Comparison of ENCODE assay signal across 25 mouse cellular contexts in genomic region chr10:93365318-93365717, GRCm38 (mm10). TPM values are rescaled to one million over a fixed set of nuclear protein-coding genes. Genes with fewer than 3 reads are reported as not detected.
DNase-seq lines count a peak whose midpoint lies in the region; ATAC-seq and TF ChIP-seq lines count a peak whose summit lies in the region.
"Had no signal": no experiment of that assay in that cellular context is flagged by ENCODE, and none has a peak within 500 bp of the region (broad histone marks: within the 10 kb centered on the region; RNA-seq: fewer than 3 reads in every experiment).

No protein-coding gene starts in this region.

- no peaks in the 10 kb centered on the region for H3K9me3 ChIP-seq in ES-E14 (ENCODE audit: control insufficient read depth, insufficient read depth, low read depth, low read length)
- no peaks in the 10 kb centered on the region for H3K9me3 ChIP-seq in neural tube, embryonic 15.5 days (replicated peaks)
- H3K9me3 ChIP-seq: forebrain, embryonic 10.5 days; heart, embryonic 13.5 days; hindbrain, embryonic 13.5 days; limb, embryonic 10.5 days; midbrain, embryonic 12.5 days; neural tube, embryonic 13.5 days had no signal

- 70% methylated on average over 6 of the region's 6 CpGs for WGBS in bone marrow, adult 2 months
- 79% methylated on average over 6 of the region's 6 CpGs for WGBS in neural tube, embryonic 15.5 days

- H3K27me3 ChIP-seq in C2C12 (ENCODE audit: control insufficient read depth, insufficient read depth, insufficient read length) = no peaks in the 10 kb centered on the region
- no peaks in the 10 kb centered on the region for H3K27me3 ChIP-seq in neural tube, embryonic 15.5 days (replicated peaks)
- H3K27me3 ChIP-seq: heart, embryonic 13.5 days; hindbrain, embryonic 13.5 days; midbrain, embryonic 12.5 days; neural tube, embryonic 13.5 days had no signal

- no peak for TF ChIP-seq CTCF in gastrocnemius, adult 2 months (IDR thresholded peaks at IDR 0.05)
- TF ChIP-seq CTCF in C2C12 (IDR thresholded peaks at IDR 0.05; ENCODE audit: control insufficient read depth, insufficient read depth, insufficient read length) = no peak
- TF ChIP-seq CTCF in bone marrow, adult 2 months (IDR thresholded peaks at IDR 0.05; ENCODE audit: control insufficient read depth, insufficient read depth, low read length) = no peak

- peak; percentile 22 for DNase-seq in gastrocnemius, adult 2 months
- DNase-seq in gastrocnemius, postnatal 4 days (ENCODE audit: low spot score in 2 of 2) = no peak
- DNase-seq in ES-E14 (ENCODE audit: low read depth, low spot score) = peak; percentile 27
- DNase-seq in layer of hippocampus, postnatal 36 days = no peak
- DNase-seq in left cerebral cortex, postnatal 36 days (ENCODE audit: low spot score in 2 of 2) = no peak
- DNase-seq: adrenal gland, postnatal 10 days; cerebellum, adult 11-12 months; cerebellum, postnatal 36 days; forebrain, postnatal 0 days; kidney, adult 2 months; kidney, postnatal 14 days; lung, embryonic 14.5 days; lung, postnatal 4 days; right cerebral cortex, postnatal 14 days had no signal

- no peaks in the 10 kb centered on the region for H3K79me2 ChIP-seq in C2C12 (ENCODE audit: control insufficient read depth, insufficient read depth)

- in situ Hi-C loops in ES-E14 (cut with MboI; ENCODE audit: low sequenced_read_pairs in 2 of 2, unreplicated experiment in 2 of 2) = loop anchor here in 1 of 2 experiments (5.0 kb wide), 1 partner anchor 68 kb away; no protein-coding TSS in a partner anchor

- intact Hi-C loops in gastrocnemius, adult 2 months (cut with DNase I) = no loop called here
- intact Hi-C loops in left cerebral cortex, postnatal 36 days (cut with DNase I) = no loop called here

- H3K27ac ChIP-seq in gastrocnemius, adult 2 months = peak overlapping the region; percentile 54
- peak overlapping the region; percentile 80; the same call in 1 of the 2 replicates for H3K27ac ChIP-seq in ES-E14 (ENCODE audit: insufficient read depth, low read depth, low read length, poor library complexity, severe bottlenecking)
- H3K27ac ChIP-seq in bone marrow, adult 2 months (ENCODE audit: control insufficient read depth, insufficient read depth, low read depth, low read length, poor library complexity) = peak overlapping the region; percentile 8; the same call in 1 of the 2 replicates
- no peak overlapping the region for H3K27ac ChIP-seq in neural tube, embryonic 15.5 days (replicated peaks)
- H3K27ac ChIP-seq: heart, embryonic 13.5 days; hindbrain, embryonic 13.5 days; layer of hippocampus, adult 2 months; limb, embryonic 10.5 days; midbrain, embryonic 12.5 days; neural tube, embryonic 13.5 days; stomach, postnatal 0 days had no signal

- no peak overlapping the region for H3K4me2 ChIP-seq in neural tube, embryonic 15.5 days
- H3K4me2 ChIP-seq: heart, embryonic 13.5 days; hindbrain, embryonic 13.5 days; lung, embryonic 14.5 days; midbrain, embryonic 12.5 days; neural tube, embryonic 13.5 days had no signal

- H3K4me1 ChIP-seq in ES-E14 (ENCODE audit: control insufficient read depth in 2 of 2, insufficient read depth in 2 of 2, low read length in 2 of 2, poor library complexity in 1 of 2) = peaks cover 2 to 11% of the 10 kb centered on the region in 2 experiments; a peak in 2 of 4 replicates
- H3K4me1 ChIP-seq in bone marrow, adult 2 months (ENCODE audit: control insufficient read depth, insufficient read depth, low read length) = peaks cover 1% of the 10 kb centered on the region; the same call in 1 of the 2 replicates
- no peaks in the 10 kb centered on the region for H3K4me1 ChIP-seq in neural tube, embryonic 15.5 days
- H3K4me1 ChIP-seq: hindbrain, embryonic 13.5 days; limb, embryonic 10.5 days; midbrain, embryonic 12.5 days; neural tube, embryonic 13.5 days had no signal

- ATAC-seq in neural tube, embryonic 15.5 days (ENCODE audit: low FRiP score) = no peak
- ATAC-seq: forebrain, postnatal 0 days had no signal

- H3K4me3 ChIP-seq in gastrocnemius, adult 2 months = no peak overlapping the region
- no peak overlapping the region for H3K4me3 ChIP-seq in C2C12 (ENCODE audit: insufficient read depth, poor library complexity, severe bottlenecking)
- H3K4me3 ChIP-seq in ES-E14 (ENCODE audit: insufficient read depth in 1 of 2, low read depth in 1 of 2, low read length in 2 of 2, poor library complexity in 1 of 2, severe bottlenecking in 1 of 2) = no peak overlapping the region
- H3K4me3 ChIP-seq in bone marrow, adult 2 months (replicated peaks; ENCODE audit: control insufficient read depth, low read depth, low read length) = no peak overlapping the region
- no peak overlapping the region for H3K4me3 ChIP-seq in neural tube, embryonic 15.5 days (replicated peaks)
- H3K4me3 ChIP-seq: forebrain, embryonic 10.5 days; heart, embryonic 13.5 days; hindbrain, embryonic 13.5 days; layer of hippocampus, adult 2 months; limb, embryonic 10.5 days; midbrain, embryonic 12.5 days; neural tube, embryonic 13.5 days had no signal

- H3K79me3 ChIP-seq in C2C12 (ENCODE audit: low read depth) = no peaks in the 10 kb centered on the region

- no peaks in the 10 kb centered on the region for H3K36me3 ChIP-seq in C2C12 (ENCODE audit: control insufficient read depth, insufficient read depth)
- H3K36me3 ChIP-seq in ES-E14 (ENCODE audit: control insufficient read depth, insufficient read depth, low read length, poor library complexity, severe bottlenecking) = peaks cover 1% of the 10 kb centered on the region; the same call in 1 of the 2 replicates
- no peaks in the 10 kb centered on the region for H3K36me3 ChIP-seq in neural tube, embryonic 15.5 days
- H3K36me3 ChIP-seq: forebrain, embryonic 10.5 days; heart, embryonic 13.5 days; hindbrain, embryonic 13.5 days; limb, embryonic 10.5 days; midbrain, embryonic 12.5 days; neural tube, embryonic 13.5 days had no signal

- no peak for TF ChIP-seq POLR2A in bone marrow, adult 2 months (IDR thresholded peaks at IDR 0.05; ENCODE audit: borderline replicate concordance, control insufficient read depth, low read depth, low read length)

- no peak overlapping the region for H3ac ChIP-seq in C2C12 (ENCODE audit: control insufficient read depth, insufficient read length, low read depth)

- H3K9ac ChIP-seq in ES-E14 (ENCODE audit: insufficient read depth, low read depth, low read length, poor library complexity, severe bottlenecking) = peak overlapping the region; percentile 51; the same call in 1 of the 2 replicates
- H3K9ac ChIP-seq in neural tube, embryonic 15.5 days (replicated peaks) = no peak overlapping the region
- H3K9ac ChIP-seq: forebrain, postnatal 0 days; heart, embryonic 13.5 days; hindbrain, embryonic 13.5 days; lung, embryonic 14.5 days; midbrain, embryonic 12.5 days; neural tube, embryonic 13.5 days had no signal

TF ChIP-seq in C2C12, 6 proteins besides CTCF, POLR2A, EP300 and RAD21:
- no peak for TF ChIP-seq FOSL1 (IDR thresholded peaks at IDR 0.05; ENCODE audit: insufficient read depth, low read length, poor library complexity, severe bottlenecking)
- no peak for TF ChIP-seq CEBPB (IDR thresholded peaks at IDR 0.05; ENCODE audit: low read depth)
- TF ChIP-seq MYOD1 (IDR thresholded peaks at IDR 0.05; ENCODE audit: control insufficient read depth, insufficient read length, low read depth) = no peak
- TF ChIP-seq MYOG (IDR thresholded peaks at IDR 0.05; ENCODE audit: control insufficient read depth, extremely low read depth, insufficient read length) = no peak
- TF ChIP-seq MAX (IDR thresholded peaks at IDR 0.05) = no peak
- TF ChIP-seq USF1 (IDR thresholded peaks at IDR 0.05; ENCODE audit: low read depth) = peak; percentile 21

TF ChIP-seq in ES-E14, 5 proteins besides CTCF, POLR2A, EP300 and RAD21:
- TF ChIP-seq ZNF384 (IDR thresholded peaks at IDR 0.05; ENCODE audit: low read depth, low read length) (peak; percentile 55; the same call in 1 of the 2 replicates), CHD2 (IDR thresholded peaks at IDR 0.05; ENCODE audit: low read depth, low read length) (no peak)

RNA-seq across cellular contexts. Expression of gene Elk3, which starts 54.4 kb away (rescaled TPM):
- 10 to 100 TPM; 11.7 to 14.2 TPM for total RNA-seq in gastrocnemius, adult 2 months (2021)
- 10 to 100 TPM; 63.4 to 64.4 TPM for total RNA-seq in gastrocnemius, postnatal 4 days (2021)
- polyA plus RNA-seq in C2C12 (2012; fragmentation: generic; extraction: Trizol) = 56.1 TPM
- 10.3 and 15.7 TPM in 2 replicates for total RNA-seq in ES-E14 (2012; rRNA removed)
- polyA plus RNA-seq in bone marrow, adult 2 months (2011; ENCODE audit: insufficient read depth, insufficient read length, low replicate concordance, missing spikeins) = 8.3 and 15.5 TPM in 2 replicates
- total RNA-seq in layer of hippocampus, postnatal 36 days (2021) = 1 to 10 TPM; 7.4 to 8.9 TPM
- 8.6 and 10.1 TPM in 2 replicates for polyA plus RNA-seq in neural tube, embryonic 15.5 days (2015; fragmentation: Nextera tagmentation; extraction: Ambion mirVana)
- 10 to 100 TPM in 1 of 2 experiments, 1 to 10 TPM in 1; 9.4 to 11.4 TPM for total RNA-seq in left cerebral cortex, postnatal 36 days (2021)

Comparison
In these comparisons a context has a peak if more than half of its experiments do, and no peak if none do; other contexts are left out.
1. DNase-seq: peak in gastrocnemius, adult 2 months (single experiment) and ES-E14 (single experiment); none in gastrocnemius, postnatal 4 days (0 of 2), layer of hippocampus, postnatal 36 days (0 of 2) and left cerebral cortex, postnatal 36 days (0 of 2).